Mouse (Mus musculus) embryonic fibroblast, embryonic 13.5 days (primary cell): ENCODE data around the gene Trp53rkb.
A peak's percentile ranks its signal among the peaks of the same experiment; 100 is the strongest.
"Not testable (repeated sequence)": the region's sequence is repeated elsewhere in the genome, so short reads cannot be mapped to it uniquely, and the experiment has no call there.

Experiments
- CTCF ChIP-seq: IDR thresholded peaks from 2 replicates; pipeline ENCODE4 v1.5.1; 2011; ENCODE audit warnings: mild to moderate bottlenecking, control low read depth, low read length, moderate library complexity, borderline replicate concordance; ENCODE audit not compliant: insufficient read depth
- POLR2A ChIP-seq: IDR thresholded peaks from 2 replicates; pipeline ENCODE4 v1.6.1; 2011; ENCODE audit warnings: low read depth, mild to moderate bottlenecking, control low read depth, low read length, moderate library complexity

GRCm38 (mm10) chr2:166793542-166794214 is 1.3 kb downstream of the Trp53rkb start:
- TF ChIP-seq CTCF, result not testable (repeated sequence)
- TF ChIP-seq POLR2A, result peak; percentile 76
